ENCODE assay signal across 8 mouse cellular contexts in genomic region chr16:16984423-16984941, GRCm38 (mm10). TPM values are rescaled to one million over a fixed set of nuclear protein-coding genes. Genes with fewer than 3 reads are reported as not detected.
DNase-seq lines count a peak whose midpoint lies in the region; ATAC-seq and TF ChIP-seq lines count a peak whose summit lies in the region.

No protein-coding gene starts in this region.

- H3K79me2 ChIP-seq in myocyte (ENCODE audit: control insufficient read depth, insufficient read depth), result peaks cover 59% of the 10 kb centered on the region

- no peaks in the 10 kb centered on the region for H3K27me3 ChIP-seq in kidney, postnatal 0 days (ENCODE audit: insufficient read depth, low read length)
- no peaks in the 10 kb centered on the region for H3K27me3 ChIP-seq in myocyte (ENCODE audit: control insufficient read depth, insufficient read depth, insufficient read length)

- DNase-seq in kidney, postnatal 0 days (ENCODE audit: low spot score), result no peak
- no peak for DNase-seq in kidney, postnatal 14 days
- peak; percentile 7 for DNase-seq in brain, embryonic 14.5 days (ENCODE audit: low read depth)
- DNase-seq in induced T-regulatory cell, adult 2 months (ENCODE audit: low read depth), result peak; percentile 29
- DNase-seq in layer of hippocampus, adult 8-10 months (ENCODE audit: low spot score in 2 of 2), result no peak
- no peak for DNase-seq in adrenal gland, postnatal 25 days
- DNase-seq in left cerebral cortex, adult 11 months (ENCODE audit: low spot score), result no peak

- WGBS in kidney, postnatal 0 days, result 9% methylated on average over 9 of the region's 9 CpGs

- peak overlapping the region; percentile 97 for H3K9ac ChIP-seq in kidney, postnatal 0 days (ENCODE audit: low read depth, low read length)

- no peak for ATAC-seq in kidney, postnatal 0 days (replicated peaks; ENCODE audit: low FRiP score, low read depth)

- H3K4me1 ChIP-seq in kidney, postnatal 0 days (replicated peaks; ENCODE audit: insufficient read depth, low read length), result peaks cover 8% of the 10 kb centered on the region

- H3K27ac ChIP-seq in kidney, postnatal 0 days, result no peak overlapping the region

- H3K4me3 ChIP-seq in kidney, postnatal 0 days (replicated peaks; ENCODE audit: low read depth, low read length), result peak overlapping the region; percentile 97
- H3K4me3 ChIP-seq in myocyte, result peak overlapping the region; percentile 88

- H3K4me2 ChIP-seq in kidney, postnatal 0 days (ENCODE audit: low read length), result peak overlapping the region; percentile 77
- H3K4me2 ChIP-seq in myocyte (ENCODE audit: low read depth), result peak overlapping the region; percentile 76

- TF ChIP-seq POLR2A in brain, embryonic 14.5 days (IDR thresholded peaks at IDR 0.05; ENCODE audit: borderline replicate concordance, extremely low read depth, insufficient read depth, insufficient read length, poor library complexity, severe bottlenecking), result no peak
- TF ChIP-seq POLR2A in myocyte (IDR thresholded peaks at IDR 0.05; ENCODE audit: insufficient read length, low read depth), result no peak

- H3K9me3 ChIP-seq in kidney, postnatal 0 days (replicated peaks; ENCODE audit: low read length), result no peaks in the 10 kb centered on the region

- H3ac ChIP-seq in myocyte (ENCODE audit: control insufficient read depth, insufficient read length), result no peak overlapping the region

- TF ChIP-seq CTCF in kidney, postnatal 0 days (IDR thresholded peaks at IDR 0.05; ENCODE audit: low read depth), result no peak
- TF ChIP-seq CTCF in brain, embryonic 14.5 days (IDR thresholded peaks at IDR 0.05; ENCODE audit: borderline replicate concordance, extremely low read depth, insufficient read depth, insufficient read length), result no peak

- H3K36me3 ChIP-seq in kidney, postnatal 0 days (ENCODE audit: insufficient read depth, low read length), result no peaks in the 10 kb centered on the region
- no peaks in the 10 kb centered on the region for H3K36me3 ChIP-seq in myocyte (ENCODE audit: control insufficient read depth, insufficient read depth)

TF ChIP-seq in myocyte, 11 proteins besides CTCF, POLR2A, EP300 and RAD21:
- no peak for TF ChIP-seq MAX (IDR thresholded peaks at IDR 0.05; ENCODE audit: low read depth)
- no peak for TF ChIP-seq USF1 (IDR thresholded peaks at IDR 0.05; ENCODE audit: low read depth)
- no peak for TF ChIP-seq REST (IDR thresholded peaks at IDR 0.05; ENCODE audit: insufficient read depth, insufficient read length)

RNA-seq across cellular contexts. Expression of gene Mapk1, which starts 1.3 kb away (rescaled TPM):
- polyA plus RNA-seq in kidney, postnatal 0 days (2015; fragmentation: Nextera tagmentation; extraction: Ambion mirVana), result 149 TPM in 2 replicates
- 160 and 166 TPM in 2 replicates for polyA plus RNA-seq in brain, embryonic 14.5 days (2012; rRNA removed)
- 66.7 TPM for polyA plus RNA-seq in myocyte (2012; fragmentation: generic; extraction: Trizol)
- 100 to 1,000 TPM; 461 to 545 (median 499) TPM for total RNA-seq in layer of hippocampus, adult 8-10 months (2022)
- 209 and 252 TPM in 2 replicates for total RNA-seq in adrenal gland, postnatal 25 days (2021)

Comparison
In these comparisons a context has a peak if more than half of its experiments do, and no peak if none do; other contexts are left out.
1. DNase-seq: peak in brain, embryonic 14.5 days (single experiment) and induced T-regulatory cell, adult 2 months (single experiment); none in kidney, postnatal 0 days (single experiment), kidney, postnatal 14 days (single experiment), layer of hippocampus, adult 8-10 months (0 of 2), adrenal gland, postnatal 25 days (single experiment) and left cerebral cortex, adult 11 months (single experiment).